27 mouse cellular contexts compared by ENCODE assay signal in the genomic region with DNA sequence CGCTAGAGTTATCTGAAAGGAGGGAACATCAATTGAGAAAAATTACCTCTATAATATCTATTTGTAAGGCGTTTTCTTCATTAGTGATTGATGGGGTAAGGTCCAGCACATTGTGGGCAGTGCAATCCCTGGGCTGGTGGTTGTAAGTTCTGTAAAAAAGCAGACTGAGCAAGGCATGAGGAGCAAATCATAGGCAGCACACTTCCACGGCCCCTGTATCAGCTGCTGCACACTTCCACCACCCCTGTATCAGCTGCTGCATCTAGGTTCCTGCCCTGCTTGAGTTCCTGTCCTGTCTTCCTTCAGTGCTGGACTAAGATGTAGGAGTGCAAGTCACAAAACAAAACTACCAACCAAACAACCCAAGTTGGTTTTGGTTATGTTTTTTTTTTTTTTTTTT.
"Had no signal": no experiment of that assay in that cellular context is flagged by ENCODE, and none has a peak within 500 bp of the region (broad histone marks: within the 10 kb centered on the region; RNA-seq: fewer than 3 reads in every experiment).

No protein-coding gene starts in this region.

- H3K9me3 ChIP-seq: limb, embryonic 10.5 days; limb, embryonic 12.5 days; limb, embryonic 13.5 days; limb, embryonic 15.5 days; liver, embryonic 12.5 days; liver, embryonic 13.5 days; liver, embryonic 15.5 days; lung, embryonic 15.5 days; midbrain, embryonic 10.5 days; midbrain, embryonic 12.5 days; midbrain, embryonic 13.5 days; midbrain, embryonic 15.5 days had no signal

- ATAC-seq: liver, embryonic 12.5 days; liver, postnatal 0 days; lung, postnatal 0 days; midbrain, embryonic 13.5 days; midbrain, embryonic 15.5 days; midbrain, embryonic 16.5 days had no signal

- H3K4me3 ChIP-seq: left cerebral cortex, adult 2 months; limb, embryonic 10.5 days; limb, embryonic 12.5 days; limb, embryonic 13.5 days; limb, embryonic 15.5 days; liver, embryonic 12.5 days; liver, embryonic 13.5 days; liver, embryonic 15.5 days; lung, embryonic 15.5 days; midbrain, embryonic 10.5 days; midbrain, embryonic 12.5 days; midbrain, embryonic 13.5 days; midbrain, embryonic 15.5 days; myocyte had no signal

- DNase-seq: left cerebral cortex, postnatal 4 days; liver; liver, embryonic 13.5 days; liver, postnatal 0 days; lung, adult 18-20 months; lung, adult 2 months; lung, embryonic 14.5 days; lung, postnatal 10 days; lung, postnatal 14 days; lung, postnatal 36 days; lung, postnatal 4 days; midbrain, embryonic 14.5 days had no signal

- H3K36me3 ChIP-seq: limb, embryonic 10.5 days; limb, embryonic 12.5 days; limb, embryonic 13.5 days; limb, embryonic 15.5 days; liver, embryonic 12.5 days; liver, embryonic 13.5 days; liver, embryonic 15.5 days; lung, embryonic 15.5 days; midbrain, embryonic 10.5 days; midbrain, embryonic 12.5 days; midbrain, embryonic 13.5 days; midbrain, embryonic 15.5 days had no signal

- H3K4me1 ChIP-seq: limb, embryonic 10.5 days; limb, embryonic 12.5 days; limb, embryonic 13.5 days; limb, embryonic 15.5 days; liver, embryonic 12.5 days; liver, embryonic 13.5 days; liver, embryonic 15.5 days; lung, embryonic 15.5 days; midbrain, embryonic 10.5 days; midbrain, embryonic 12.5 days; midbrain, embryonic 13.5 days; midbrain, embryonic 15.5 days had no signal

- H3K27me3 ChIP-seq: limb, embryonic 12.5 days; limb, embryonic 13.5 days; limb, embryonic 15.5 days; liver, embryonic 12.5 days; liver, embryonic 13.5 days; liver, embryonic 15.5 days; lung, embryonic 15.5 days; midbrain, embryonic 12.5 days; midbrain, embryonic 13.5 days; midbrain, embryonic 15.5 days had no signal
